ENCODE assay signal across 8 mouse cellular contexts in the genomic region with DNA sequence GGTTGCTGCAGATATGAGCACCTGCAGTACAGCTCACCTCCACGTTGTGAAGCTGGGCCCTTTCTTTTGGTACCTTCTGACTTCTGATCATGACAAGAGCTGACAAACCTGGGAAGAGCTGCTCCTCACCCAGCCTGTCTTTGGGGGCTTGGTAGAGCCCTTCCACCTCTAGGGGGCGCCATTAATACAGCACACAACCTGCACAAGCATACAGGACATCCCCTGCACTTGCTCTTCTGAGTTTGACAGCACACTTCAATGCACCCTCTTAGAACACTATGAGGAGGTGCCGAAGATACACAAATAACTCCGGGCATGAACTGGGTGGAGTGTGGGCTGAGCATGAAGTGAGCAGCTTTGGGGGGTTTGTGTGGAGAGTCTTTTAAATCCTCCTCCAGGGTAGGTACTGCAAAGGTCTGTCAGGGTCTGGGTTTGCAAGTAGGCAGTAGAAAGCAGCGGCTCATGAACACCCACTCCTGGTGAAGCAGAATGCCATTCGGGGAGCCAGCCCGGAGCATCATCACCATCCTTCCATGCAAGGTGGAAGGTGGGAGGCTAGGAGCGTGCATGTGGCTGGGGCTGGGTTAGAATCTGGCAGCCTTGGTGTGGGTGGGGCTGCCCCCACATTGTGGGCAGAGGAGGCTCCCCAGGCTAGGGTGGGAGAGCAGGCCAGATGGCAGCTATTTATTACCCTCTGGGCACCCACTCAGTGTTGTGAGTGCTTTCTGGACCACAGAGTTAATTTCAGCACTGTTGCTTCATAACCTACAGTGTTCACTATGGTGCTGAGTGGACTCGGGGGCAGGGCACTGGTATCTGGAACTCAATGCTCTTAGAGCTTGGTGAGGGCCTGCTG. TPM values are rescaled to one million over a fixed set of nuclear protein-coding genes. Genes with fewer than 3 reads are reported as not detected.
DNase-seq lines count a peak whose midpoint lies in the region; ATAC-seq and TF ChIP-seq lines count a peak whose summit lies in the region.

No protein-coding gene starts in this region.

- no peaks in the 10 kb centered on the region for H3K9me3 ChIP-seq in kidney, embryonic 15.5 days (replicated peaks)
- no peaks in the 10 kb centered on the region for H3K9me3 ChIP-seq in limb, embryonic 12.5 days
- no peaks in the 10 kb centered on the region for H3K9me3 ChIP-seq in neural tube, embryonic 14.5 days (ENCODE audit: control insufficient read depth, low read length)

- TF ChIP-seq POLR2A in cortical plate, adult 2 months (IDR thresholded peaks at IDR 0.05; ENCODE audit: extremely low read depth, insufficient read depth, low read length), result no peak

- H3K4me1 ChIP-seq in cortical plate, adult 2 months (ENCODE audit: control insufficient read depth, insufficient read depth, low read length), result 0 out of 2 replicates have a peak, but pooled peaks cover 1% of the 10 kb centered on the region
- 0 out of 2 replicates have a peak, but pooled peaks cover 3% of the 10 kb centered on the region for H3K4me1 ChIP-seq in kidney, embryonic 15.5 days
- H3K4me1 ChIP-seq in limb, embryonic 12.5 days (replicated peaks), result peaks cover 10% of the 10 kb centered on the region
- H3K4me1 ChIP-seq in neural tube, embryonic 14.5 days (ENCODE audit: control insufficient read depth, insufficient read depth, low read length), result 0 out of 2 replicates have a peak, but pooled peaks cover 7% of the 10 kb centered on the region

- peaks cover 19% of the 10 kb centered on the region for H3K36me3 ChIP-seq in kidney, embryonic 15.5 days
- peaks cover 14% of the 10 kb centered on the region for H3K36me3 ChIP-seq in limb, embryonic 12.5 days
- no peaks in the 10 kb centered on the region for H3K36me3 ChIP-seq in neural tube, embryonic 14.5 days (ENCODE audit: control insufficient read depth, insufficient read depth, low read length)

- peak; percentile 54 to 58 for DNase-seq in B cell, adult 2 months
- no peak for DNase-seq in Patski (ENCODE audit: low read depth, low spot score)
- peak; percentile 32 for DNase-seq in gastrocnemius, postnatal 14 days
- no peak for DNase-seq in T-cell, adult 2 months (ENCODE audit: low spot score)

- peak; percentile 68 for TF ChIP-seq CTCF in Patski (IDR thresholded peaks at IDR 0.05)
- peak; percentile 81 for TF ChIP-seq CTCF in cortical plate, adult 2 months (IDR thresholded peaks at IDR 0.05; ENCODE audit: extremely low read depth, insufficient read depth, low read length)

- POLR2A ChIA-PET in Patski (lab: Charles Lee), result no interaction called here

- H3K27ac ChIP-seq in cortical plate, adult 2 months (ENCODE audit: insufficient read depth, low read length), result no peak overlapping the region
- H3K27ac ChIP-seq in kidney, embryonic 15.5 days, result no peak overlapping the region
- no peak overlapping the region for H3K27ac ChIP-seq in limb, embryonic 12.5 days
- H3K27ac ChIP-seq in neural tube, embryonic 14.5 days (ENCODE audit: low read depth, low read length), result no peak overlapping the region

- H3K4me2 ChIP-seq in kidney, embryonic 15.5 days, result no peak overlapping the region
- H3K4me2 ChIP-seq in limb, embryonic 12.5 days, result no peak overlapping the region
- H3K4me2 ChIP-seq in neural tube, embryonic 14.5 days (ENCODE audit: low read depth, low read length), result no peak overlapping the region

- no peak for ATAC-seq in Patski
- 0 out of 2 replicates have a peak, but pooled peaks have one; percentile 29 for ATAC-seq in kidney, embryonic 15.5 days (replicated peaks; ENCODE audit: low FRiP score)
- peak; percentile 48; the same call in 1 of the 2 replicates for ATAC-seq in limb, embryonic 12.5 days (ENCODE audit: insufficient number of reproducible peaks, insufficient read depth, low FRiP score, low TSS enrichment, low read depth)
- ATAC-seq in neural tube, embryonic 14.5 days (ENCODE audit: low read depth), result peak; percentile 68

- CTCF ChIA-PET in Patski (lab: Charles Lee), result interaction anchor here (0.9 to 1.2 kb wide), 2 partner anchors 12 to 19 kb away, joined by 3 read pairs; no protein-coding TSS in a partner anchor

- no peak overlapping the region for H3K9ac ChIP-seq in kidney, embryonic 15.5 days
- no peak overlapping the region for H3K9ac ChIP-seq in limb, embryonic 12.5 days (replicated peaks)
- no peak overlapping the region for H3K9ac ChIP-seq in neural tube, embryonic 14.5 days (replicated peaks; ENCODE audit: low read depth, low read length)

- in situ Hi-C loops in Patski (cut with MboI; ENCODE audit: low pct_unique_long_range_greater_than_20kb), result no loop called here

- intact Hi-C loops in gastrocnemius, postnatal 14 days (cut with DNase I; ENCODE audit: low total_unique reads), result loop anchor here (5.0 kb wide), 1 partner anchor 315 kb away; the partner anchor contains the start of gene Gsg1l

- no peak overlapping the region for H3K4me3 ChIP-seq in cortical plate, adult 2 months (ENCODE audit: insufficient read depth, low read length)
- no peak overlapping the region for H3K4me3 ChIP-seq in kidney, embryonic 15.5 days (replicated peaks)
- H3K4me3 ChIP-seq in limb, embryonic 12.5 days (replicated peaks), result no peak overlapping the region
- H3K4me3 ChIP-seq in neural tube, embryonic 14.5 days (ENCODE audit: low read depth, low read length), result no peak overlapping the region

- WGBS in kidney, embryonic 15.5 days, result 62% methylated on average over 9 of the region's 9 CpGs
- 68% methylated on average over 9 of the region's 9 CpGs for WGBS in limb, embryonic 12.5 days
- WGBS in neural tube, embryonic 14.5 days, result 65% methylated on average over 9 of the region's 9 CpGs

- H3K27me3 ChIP-seq in Patski, result no peaks in the 10 kb centered on the region
- no peaks in the 10 kb centered on the region for H3K27me3 ChIP-seq in kidney, embryonic 15.5 days
- no peaks in the 10 kb centered on the region for H3K27me3 ChIP-seq in limb, embryonic 12.5 days
- H3K27me3 ChIP-seq in neural tube, embryonic 14.5 days (ENCODE audit: control insufficient read depth, insufficient read depth, low read length), result no peaks in the 10 kb centered on the region

RNA-seq across cellular contexts. Expression of gene D430042O09Rik, which starts 59.5 kb away (rescaled TPM):
- 11.6 TPM for polyA plus RNA-seq in Patski (2021)
- polyA plus RNA-seq in cortical plate, adult 2 months (2012; rRNA removed), result 17.3 and 17.9 TPM in 2 replicates
- total RNA-seq in gastrocnemius, postnatal 14 days (2021), result 1 to 10 TPM; 5.2 to 6.4 TPM
- 9.3 and 10.1 TPM in 2 replicates for polyA plus RNA-seq in kidney, embryonic 15.5 days (2015; fragmentation: Nextera tagmentation; extraction: Ambion mirVana)
- polyA plus RNA-seq in limb, embryonic 12.5 days (2016; fragmentation: Nextera tagmentation; extraction: Ambion mirVana), result 10.6 and 12.0 TPM in 2 replicates
- polyA plus RNA-seq in neural tube, embryonic 14.5 days (2014; fragmentation: Nextera tagmentation; extraction: Ambion mirVana), result 6.8 and 7.2 TPM in 2 replicates

RNA-seq across cellular contexts. Expression of gene Gtf3c1, which starts 59.6 kb away (rescaled TPM):
- 59.9 TPM for polyA plus RNA-seq in Patski (2021)
- polyA plus RNA-seq in cortical plate, adult 2 months (2012; rRNA removed), result 54.2 and 56.0 TPM in 2 replicates
- 10 to 100 TPM; 29.9 to 31.9 TPM for total RNA-seq in gastrocnemius, postnatal 14 days (2021)
- 28.2 and 30.6 TPM in 2 replicates for polyA plus RNA-seq in kidney, embryonic 15.5 days (2015; fragmentation: Nextera tagmentation; extraction: Ambion mirVana)
- 48.1 and 48.2 TPM in 2 replicates for polyA plus RNA-seq in limb, embryonic 12.5 days (2016; fragmentation: Nextera tagmentation; extraction: Ambion mirVana)
- 35.4 and 41.9 TPM in 2 replicates for polyA plus RNA-seq in neural tube, embryonic 14.5 days (2014; fragmentation: Nextera tagmentation; extraction: Ambion mirVana)

Comparison
In these comparisons a context has a peak if more than half of its experiments do, and no peak if none do; other contexts are left out.
1. DNase-seq: peak in B cell, adult 2 months (2 of 2) and gastrocnemius, postnatal 14 days (single experiment); none in Patski (single experiment) and T-cell, adult 2 months (single experiment).